Mouse (Mus musculus) induced T-regulatory cell, adult 2 months (primary cell): Measurements from ENCODE around the gene Hmga1b.
"Not testable (repeated sequence)": the region's sequence is repeated elsewhere in the genome, so short reads cannot be mapped to it uniquely, and the experiment has no call there.

Experiments used
- DNase-seq: peaks from one replicate; pipeline ENCODE4 v3.0.0-alpha.2; 2012; ENCODE audit warnings: low read depth

The Hmga1b gene

DNA sequence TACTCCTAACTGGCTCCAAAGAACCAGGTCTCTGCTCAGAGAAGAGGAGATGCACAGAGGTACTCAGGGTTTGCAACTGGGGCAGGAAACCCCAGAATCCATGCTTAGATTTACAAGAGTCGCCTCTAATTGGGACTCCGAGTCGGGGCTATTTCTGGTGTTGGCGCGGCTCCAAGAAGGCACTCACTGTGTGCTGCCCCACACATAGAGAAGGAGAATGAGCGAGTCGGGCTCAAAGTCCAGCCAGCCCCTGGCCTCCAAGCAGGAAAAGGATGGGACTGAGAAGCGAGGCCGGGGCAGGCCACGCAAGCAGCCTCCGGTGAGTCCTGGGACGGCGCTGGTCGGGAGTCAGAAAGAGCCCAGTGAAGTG, at the start of gene Hmga1b:
Gene Hmga1b, plus strand, starts transcription at position 123 of the 370 bp plus-strand sequence.
- DNase-seq: not testable (repeated sequence)

DNA sequence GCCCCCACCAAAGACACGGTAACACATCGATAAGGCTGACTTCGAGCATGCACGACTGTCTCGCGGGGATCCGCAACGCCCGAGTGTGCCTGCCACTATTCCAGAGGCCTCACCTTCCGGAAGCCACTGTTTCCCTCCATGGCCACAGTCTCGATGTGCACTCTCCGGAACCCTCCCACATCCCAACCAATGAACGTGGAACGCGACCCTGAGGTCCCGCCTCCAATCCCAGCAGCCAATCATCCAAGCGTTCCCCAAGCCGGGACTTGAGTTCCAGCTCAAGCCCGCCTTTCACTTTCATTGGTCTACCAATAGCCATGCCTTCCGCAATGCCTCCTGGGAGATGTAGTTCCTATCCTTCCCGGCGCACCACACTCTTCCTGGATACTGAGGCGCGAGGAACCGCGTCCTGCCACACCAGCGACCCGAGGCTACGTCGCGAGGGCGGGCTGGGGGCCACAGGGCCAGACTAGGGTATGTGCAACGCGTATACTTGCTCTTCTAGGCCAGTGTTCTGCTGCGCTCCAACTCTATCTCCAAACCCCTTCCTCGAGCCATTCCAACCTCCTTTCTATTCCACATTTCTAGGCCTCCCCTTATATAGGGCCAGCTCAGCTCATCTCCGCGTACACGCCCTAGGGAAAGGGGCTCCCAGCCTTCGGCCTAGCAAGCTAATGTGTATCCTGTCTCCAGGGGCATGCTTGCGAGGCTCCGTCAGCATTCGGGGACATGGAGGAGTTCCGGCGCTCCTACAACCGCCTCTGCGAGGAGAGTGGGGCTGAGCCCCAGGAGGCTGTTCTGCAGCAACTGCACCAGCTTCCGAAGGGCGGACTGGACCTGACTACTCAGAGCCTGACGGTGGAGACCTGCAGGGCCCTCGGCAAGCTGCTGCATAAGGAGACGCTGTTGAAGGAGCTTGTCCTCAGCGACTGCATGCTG, 48.7 kb upstream of the Hmga1b start, which contains the start of the genes Cenpx and Lrrc45:
Gene Cenpx, minus strand, starts transcription at position 159 of the 939 bp plus-strand sequence.
Gene Lrrc45, plus strand, starts transcription at position 346 of the 939 bp plus-strand sequence.
- peak; percentile 99 for DNase-seq

DNA sequence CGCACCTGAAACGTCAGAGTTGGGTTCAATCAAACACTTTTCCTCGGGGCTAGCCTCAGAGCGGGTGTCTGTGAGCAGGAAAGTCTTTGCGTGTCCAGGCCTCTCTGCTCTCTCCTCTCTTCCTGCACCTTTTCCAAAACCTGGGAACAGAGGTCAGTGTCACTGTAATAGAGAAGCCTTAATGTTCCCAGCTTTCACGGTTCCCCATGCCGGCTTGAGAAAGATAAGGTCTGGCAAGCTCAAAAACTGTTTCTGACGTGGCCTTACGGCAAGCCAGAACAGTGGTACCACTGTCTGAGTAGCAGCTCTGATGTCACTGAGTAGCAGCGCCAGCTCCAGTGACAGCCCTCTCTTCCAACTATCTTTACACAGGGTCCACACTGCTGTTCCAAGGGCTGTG, 48.0 kb upstream of the Hmga1b start:
- DNase-seq: no peak

DNA sequence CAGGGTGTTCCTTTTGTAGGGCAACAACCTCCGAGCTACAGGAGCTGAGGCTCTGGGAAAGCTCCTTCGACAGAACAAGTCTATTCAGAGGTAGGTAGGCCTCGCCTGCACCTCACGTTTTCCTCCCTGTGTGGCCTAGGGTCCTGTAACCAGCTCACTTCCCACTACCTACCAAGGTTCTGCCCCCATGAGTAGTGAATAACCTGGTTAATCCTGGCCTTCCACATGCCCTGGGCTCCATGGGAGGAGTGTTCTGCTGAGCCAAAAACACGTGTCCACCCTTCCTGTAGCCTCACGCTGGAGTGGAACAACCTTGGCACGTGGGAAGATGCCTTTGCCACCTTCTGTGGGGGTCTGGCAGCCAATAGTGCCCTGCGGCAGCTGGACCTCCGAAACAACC, 47.5 kb upstream of the Hmga1b start:
- no peak for DNase-seq

DNA sequence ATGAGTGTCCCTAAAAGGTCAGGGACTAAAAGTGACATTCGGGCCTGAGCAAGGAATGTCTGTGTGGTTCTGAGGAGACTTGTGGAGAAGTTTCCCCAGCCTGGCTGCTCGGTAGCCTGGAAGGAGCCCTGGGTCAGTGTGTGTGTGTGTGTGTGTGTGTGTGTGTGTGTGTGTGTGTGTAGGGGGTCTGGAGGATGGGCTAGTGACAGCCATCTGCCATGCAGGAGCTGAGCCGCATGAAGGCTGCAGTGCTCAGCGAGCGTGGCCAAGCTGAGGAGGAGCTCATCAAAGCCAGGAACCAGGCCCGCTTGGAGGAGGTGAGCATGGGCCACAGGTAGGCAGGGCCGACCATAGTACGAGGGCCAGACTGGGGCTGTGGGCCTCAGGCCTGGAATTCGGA, 43.4 kb upstream of the Hmga1b start:
- no peak for DNase-seq

DNA sequence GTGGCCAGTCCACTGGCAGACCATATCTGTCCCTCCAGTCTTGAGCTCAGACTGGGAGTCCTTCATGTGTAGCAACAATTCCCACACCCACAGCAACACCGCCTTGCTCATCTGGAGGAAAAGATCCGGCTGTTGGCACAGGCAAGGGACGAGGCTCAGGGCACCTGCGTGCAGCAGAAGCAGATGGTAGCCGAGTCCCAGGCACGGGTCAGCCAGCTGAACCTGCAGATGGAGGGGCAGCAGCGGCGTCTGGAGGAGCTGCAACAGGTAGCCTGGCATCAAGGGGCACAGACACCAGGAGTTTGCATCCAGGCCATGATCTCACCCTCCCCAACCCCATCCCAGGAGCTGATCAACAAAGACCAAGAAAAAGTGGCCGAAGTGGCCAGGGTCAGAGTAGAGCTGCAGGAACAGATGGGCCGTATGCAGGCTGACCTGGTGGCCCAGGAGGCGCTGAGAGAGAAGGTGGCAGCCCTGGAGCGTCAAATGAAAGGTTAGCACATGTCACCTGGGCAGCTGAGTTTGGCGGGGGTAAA, 42.7 kb upstream of the Hmga1b start:
- DNase-seq: no peak

DNA sequence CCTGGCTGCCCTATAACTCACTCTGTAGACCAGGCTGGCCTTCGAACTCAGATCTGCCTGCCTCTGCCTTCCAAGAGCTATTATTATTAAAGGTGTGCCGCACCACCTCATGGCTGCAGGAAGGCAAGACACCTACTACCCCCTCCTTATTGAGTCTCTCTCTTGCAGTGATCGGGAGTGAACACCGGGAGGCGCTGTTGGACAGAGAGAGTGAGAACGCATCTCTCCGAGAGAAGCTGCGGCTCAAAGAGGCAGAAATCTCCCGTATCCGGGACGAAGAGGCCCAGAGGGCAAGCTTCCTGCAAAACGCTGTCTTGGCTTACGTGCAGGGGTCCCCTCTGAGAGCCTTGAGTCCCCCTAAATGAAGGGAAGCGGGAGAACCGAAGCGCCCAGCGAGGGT, 42.1 kb upstream of the Hmga1b start:
- DNase-seq: peak; percentile 97

DNA sequence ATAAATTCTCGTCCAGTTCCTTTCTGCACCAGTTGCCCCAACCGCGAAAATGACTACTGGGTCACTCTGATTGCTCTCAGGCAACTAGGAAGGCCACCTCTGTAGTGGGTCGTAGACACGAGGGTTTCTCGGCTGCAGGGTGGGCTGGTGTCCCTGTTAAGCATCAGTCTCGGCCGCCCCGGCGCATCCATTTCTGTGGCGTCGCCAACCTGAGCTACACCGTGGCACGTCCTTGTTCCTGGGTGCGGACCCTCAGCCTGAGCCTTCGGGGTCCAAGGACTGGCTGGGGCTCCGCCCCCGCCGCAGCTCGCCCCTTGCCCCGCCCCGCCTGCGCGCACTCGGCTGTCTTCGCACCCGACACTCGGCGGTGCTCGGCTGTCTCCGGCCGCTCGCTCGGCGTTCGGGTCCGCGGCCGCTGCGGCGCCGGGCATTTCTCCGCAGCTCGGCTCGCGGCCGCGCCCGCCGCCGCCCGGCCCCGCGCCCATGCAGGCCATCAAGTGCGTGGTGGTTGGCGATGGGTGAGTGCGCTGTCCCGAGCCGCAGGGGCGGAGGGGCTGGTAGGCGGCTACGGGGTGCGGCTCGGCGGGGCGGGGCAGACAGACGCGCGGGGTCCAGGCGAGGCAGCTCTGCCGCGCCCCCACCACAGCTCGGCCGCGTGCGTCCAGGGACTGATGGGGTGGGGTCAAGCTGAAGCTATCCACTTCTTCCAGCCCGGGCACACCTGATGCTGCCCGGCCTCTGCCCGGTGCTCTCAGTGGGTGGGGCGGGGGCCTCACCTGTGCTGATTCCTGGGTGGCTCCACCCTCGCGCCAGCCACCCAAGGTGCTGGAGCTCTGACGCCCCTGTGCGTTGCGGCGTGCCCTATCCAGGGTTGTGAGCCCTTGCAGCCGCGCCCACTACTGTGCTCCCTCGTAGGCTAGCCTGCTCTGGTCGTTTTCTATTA, 41.2 kb upstream of the Hmga1b start, which contains the start of gene Rac3:
Gene Rac3, plus strand, starts transcription at position 347 of the 943 bp plus-strand sequence.
- DNase-seq: peak; percentile 56

DNA sequence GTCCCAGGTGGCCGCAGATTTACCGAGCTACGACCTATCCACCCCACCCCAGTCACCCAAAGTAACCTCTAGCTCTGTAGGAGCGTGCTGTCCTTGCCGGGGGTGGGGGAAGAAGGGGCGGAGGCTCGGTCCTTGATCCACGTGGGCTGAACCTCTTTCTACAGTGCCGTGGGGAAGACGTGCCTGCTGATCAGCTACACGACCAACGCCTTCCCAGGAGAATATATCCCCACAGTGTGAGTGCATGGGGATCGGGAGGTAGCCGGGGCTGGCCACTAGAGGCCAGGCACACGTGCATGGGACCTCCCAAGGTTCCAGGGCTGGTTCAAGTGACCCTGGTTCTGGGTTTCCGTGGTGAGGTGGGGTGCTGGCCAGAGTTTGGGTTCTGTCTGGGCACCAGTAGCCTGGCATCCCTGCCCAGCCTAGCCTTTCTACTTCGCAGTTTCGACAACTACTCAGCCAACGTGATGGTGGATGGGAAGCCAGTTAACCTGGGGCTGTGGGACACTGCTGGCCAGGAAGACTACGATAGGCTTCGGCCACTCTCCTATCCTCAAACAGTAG, 40.4 kb upstream of the Hmga1b start:
- DNase-seq: no peak

DNA sequence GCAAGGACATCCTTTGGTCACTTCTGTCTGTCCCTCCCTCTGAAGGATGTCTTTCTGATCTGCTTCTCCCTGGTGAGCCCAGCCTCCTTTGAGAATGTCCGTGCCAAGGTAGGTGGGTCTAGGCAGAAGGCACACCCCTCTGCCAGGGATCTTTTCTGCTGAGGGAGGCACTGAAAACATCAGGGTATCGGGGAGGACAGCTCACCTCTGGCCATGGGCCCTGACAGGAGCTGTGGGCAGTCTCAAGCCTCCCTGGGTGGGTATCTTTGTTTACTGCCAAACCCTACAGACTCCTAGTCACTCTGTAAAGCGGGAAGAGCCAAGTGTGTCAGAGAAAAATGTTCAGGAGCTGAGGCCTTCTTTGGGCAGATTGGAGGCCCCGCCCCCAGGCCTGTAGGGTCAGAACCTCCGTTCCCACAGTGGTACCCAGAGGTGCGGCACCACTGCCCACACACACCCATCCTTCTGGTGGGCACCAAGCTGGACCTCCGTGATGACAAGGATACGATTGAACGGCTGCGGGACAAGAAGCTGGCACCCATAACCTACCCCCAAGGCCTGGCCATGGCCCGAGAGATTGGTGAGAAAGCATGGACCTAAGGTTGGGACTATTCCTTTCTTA, 39.7 kb upstream of the Hmga1b start:
- no peak for DNase-seq

DNA sequence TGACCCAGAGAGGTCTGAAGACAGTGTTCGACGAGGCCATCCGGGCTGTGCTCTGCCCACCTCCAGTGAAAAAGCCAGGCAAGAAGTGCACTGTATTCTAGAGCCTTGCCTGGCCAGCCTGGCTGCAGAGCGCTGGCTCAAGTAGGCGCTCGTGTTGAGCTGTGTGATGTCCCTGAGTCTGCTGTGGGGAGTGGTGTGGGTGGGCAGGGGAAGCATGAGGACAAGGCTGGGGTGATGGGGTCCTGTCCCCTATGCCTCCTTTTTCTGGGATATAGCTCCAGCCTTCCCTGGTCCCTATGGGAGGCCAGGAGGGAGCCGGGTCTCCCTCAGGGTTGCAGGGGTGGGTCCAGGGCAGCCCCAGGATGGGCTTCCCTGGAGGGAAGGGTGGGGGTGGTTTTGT, 39.1 kb upstream of the Hmga1b start:
- DNase-seq: no peak

DNA sequence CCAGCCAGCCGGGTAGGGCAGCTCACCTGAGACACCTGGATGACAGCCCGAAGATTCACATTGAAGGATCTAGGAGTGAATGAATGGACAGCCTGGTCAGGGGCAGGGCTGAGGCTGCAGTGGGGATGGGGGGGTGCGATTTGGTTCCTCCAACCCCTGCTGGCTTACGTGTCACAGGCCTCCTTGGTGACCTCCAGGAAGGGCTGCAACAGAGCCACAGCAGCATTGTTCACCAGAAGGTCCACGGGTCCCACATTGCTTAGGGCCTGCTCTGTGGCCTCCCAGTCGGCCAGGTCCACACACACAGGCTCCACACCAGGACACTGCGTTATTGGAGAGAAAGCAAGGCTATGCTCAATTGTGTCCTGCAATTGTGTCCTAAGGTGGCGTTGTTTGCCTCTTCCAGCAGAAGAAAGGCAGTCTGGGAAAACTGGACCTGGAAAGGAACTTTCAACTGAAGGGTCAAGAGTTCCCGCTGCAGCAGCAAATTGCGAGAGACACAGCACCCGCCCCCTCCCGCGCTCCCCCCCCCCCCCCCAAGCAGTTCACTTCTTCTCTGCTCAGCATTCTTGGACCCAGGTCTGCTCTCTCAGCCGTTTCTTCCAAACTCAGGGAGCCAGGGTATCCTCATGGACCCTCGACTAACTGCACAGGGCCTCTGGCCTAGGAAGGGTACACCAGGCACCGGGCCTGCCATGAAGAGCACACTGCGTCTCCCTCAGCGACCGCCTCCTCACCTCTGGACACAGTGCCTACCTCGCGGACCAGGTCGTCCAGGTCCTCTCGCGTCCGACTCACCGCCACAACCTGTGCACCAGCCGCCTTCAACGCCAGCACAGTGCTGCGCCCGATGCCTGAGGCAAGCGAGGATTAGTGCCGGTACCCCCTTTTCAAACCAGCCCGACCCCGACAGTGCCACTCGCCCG, 36.1 kb upstream of the Hmga1b start:
- DNase-seq: no peak

DNA sequence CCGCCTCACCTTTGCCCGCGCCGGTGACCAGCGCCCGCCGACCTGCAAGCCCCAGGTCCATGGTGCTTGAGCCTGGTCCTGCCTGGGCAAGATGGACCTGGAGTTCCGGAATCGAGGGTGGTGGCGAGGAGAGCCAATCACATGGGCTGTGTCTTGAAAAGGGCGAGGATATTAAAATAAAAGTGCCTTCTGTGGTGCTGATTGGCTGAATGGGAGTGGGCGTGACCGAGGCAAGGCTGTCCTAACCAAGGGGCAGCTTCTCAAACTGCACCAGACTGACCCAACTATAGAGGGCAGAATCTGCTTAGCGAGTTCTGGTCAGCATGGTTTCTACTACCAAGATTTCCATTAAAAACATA, 35.4 kb upstream of the Hmga1b start, which contains the start of gene Dcxr:
Gene Dcxr, minus strand, starts transcription at position 113 of the 359 bp plus-strand sequence.
- peak; percentile 81 for DNase-seq

DNA sequence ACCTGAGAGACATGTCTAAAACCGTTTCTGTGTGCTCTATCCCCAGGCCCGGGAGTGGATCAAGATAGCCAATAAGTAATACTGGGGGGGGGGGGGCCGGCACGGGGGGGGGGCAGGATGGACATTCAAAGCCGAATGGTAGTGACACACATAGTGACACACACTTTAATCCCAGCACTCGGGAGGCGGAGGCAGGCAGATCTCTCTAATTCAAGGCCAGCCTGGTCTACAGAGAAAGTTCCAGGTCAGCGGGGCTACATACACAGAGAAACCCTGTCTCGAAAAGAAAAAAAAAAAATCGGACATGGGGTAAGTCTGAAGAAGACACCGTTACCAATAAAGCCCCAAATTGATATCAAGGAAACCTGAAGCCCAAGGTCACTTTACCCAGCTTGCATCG, 35.0 kb upstream of the Hmga1b start:
- DNase-seq: no peak

DNA sequence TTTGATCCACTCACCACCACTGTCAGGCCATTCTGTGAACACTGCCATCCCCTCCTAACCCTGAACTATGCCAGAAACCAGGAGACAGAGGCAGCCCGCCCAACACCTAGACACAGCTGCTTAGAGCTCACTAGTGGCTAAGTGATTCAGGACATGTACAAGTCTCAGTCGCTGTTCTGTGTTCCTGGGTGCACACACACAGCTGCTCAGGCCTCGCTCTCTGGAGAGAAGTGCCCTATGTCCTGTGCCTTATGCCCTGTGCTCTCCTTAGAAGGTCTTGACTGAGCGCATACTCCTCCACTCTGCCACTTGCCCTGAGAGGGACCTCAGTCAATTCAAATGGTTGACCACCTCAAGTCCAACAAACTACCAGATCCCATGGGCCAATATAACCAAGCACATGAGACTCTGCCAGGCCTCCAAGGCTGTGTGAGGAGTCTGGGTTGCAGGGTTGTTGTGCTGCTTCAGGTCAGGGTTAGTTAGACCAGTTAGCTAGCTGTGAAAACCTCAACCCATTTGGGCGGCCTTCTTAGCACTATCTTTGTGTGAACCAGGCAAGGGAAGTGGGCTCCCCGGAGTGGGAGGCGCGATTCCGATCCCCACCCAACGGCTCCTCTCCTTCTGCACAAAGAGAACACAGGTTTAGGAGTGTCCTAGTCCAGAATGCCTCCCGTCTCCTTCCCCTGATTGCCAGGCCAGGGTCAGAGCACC, 33.9 kb upstream of the Hmga1b start:
- no peak for DNase-seq

DNA sequence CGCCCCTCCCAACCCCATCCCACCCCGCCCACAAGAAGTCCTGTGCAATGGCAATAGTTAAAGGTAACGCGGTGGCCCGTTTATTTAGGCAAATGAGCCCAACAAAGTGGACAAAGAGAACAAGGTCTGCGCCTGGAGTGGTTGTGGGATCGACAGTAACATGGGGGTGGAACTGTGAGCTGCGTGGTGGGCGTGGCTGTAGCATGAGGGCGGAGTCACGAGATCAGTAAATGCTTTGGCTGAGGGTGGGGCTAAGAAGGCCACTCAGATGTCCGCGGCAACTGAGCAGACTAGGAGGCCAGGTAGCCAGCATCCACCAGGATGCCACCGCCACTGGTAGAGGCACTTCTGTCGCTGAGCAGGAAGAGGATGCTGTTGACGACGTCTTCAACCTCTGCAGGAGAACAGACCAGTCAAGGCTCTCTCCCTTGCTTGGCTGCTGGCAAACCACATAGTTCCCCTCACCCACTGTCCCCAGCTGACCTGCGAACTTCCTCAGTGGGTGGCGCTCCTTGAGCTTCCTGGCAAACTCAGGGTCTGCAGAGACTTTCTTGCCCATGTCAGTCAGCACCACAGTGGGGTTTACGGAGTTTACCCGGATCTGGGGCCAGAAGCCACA, 33.1 kb upstream of the Hmga1b start:
- peak; percentile 72 for DNase-seq

DNA sequence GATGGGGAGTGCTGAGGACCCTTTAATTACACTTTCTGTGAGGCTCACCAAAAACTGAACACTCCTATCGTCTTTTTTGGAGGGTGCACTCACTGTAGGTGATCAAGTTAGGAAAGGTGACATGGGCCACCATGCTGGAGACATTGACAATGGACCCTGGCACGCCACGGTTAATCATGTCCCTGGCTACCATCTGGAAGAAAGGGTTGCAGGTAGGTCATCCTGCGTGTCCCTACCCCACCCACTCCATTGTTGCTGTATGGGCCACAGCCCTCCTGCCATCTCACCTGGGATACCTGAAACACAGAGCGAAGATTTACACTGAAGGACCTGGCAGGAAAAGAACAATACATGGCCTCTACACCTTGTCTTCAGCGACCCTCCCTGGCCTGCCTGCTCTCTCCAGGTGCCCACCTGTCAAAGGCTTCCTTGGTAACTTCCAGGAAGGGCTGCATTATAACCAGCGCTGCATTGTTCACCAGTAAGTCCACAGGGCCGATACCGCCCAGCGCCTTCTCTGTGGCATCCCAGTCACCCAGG, 32.2 kb upstream of the Hmga1b start:
- no peak for DNase-seq

DNA sequence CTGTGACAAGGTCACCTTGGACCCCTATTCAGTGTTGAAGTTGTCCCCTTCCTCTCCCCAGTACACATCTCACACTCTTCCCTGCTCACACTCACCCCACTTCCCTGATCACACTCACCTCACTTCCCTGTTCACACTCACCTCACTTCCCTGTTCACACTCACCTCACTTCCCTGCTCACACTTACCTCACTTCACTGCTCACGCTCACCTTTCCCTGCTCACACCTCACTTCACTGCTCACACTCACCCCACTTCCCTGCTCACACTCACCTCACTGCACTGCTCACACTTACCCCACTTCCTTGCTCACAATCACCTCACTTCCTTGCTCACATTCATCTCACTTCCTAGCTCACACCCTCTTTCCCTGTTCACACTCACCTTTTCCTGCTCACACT, 31.2 kb upstream of the Hmga1b start:
- DNase-seq: no peak
